ENCODE assay signal across 8 mouse cellular contexts in the genomic region with DNA sequence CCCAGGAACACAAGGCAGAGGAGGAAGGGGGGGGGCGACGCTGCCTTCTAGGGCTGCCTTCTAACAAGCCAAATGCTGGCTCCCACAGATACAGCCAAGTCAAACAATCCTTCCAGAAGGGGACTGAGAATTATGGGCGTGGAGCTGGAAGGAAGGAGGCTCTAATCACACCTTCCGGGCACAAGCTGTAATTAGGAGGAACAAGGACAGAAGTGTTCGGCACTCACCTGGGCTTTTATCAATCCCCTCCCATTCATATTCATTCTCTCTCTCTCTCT. TPM values are rescaled to one million over a fixed set of nuclear protein-coding genes. Genes with fewer than 3 reads are reported as not detected.
A peak's percentile ranks its signal among the peaks of the same experiment; 100 is the strongest.
DNase-seq lines count a peak whose midpoint lies in the region; ATAC-seq and TF ChIP-seq lines count a peak whose summit lies in the region.

No protein-coding gene starts in this region.

- H3K27ac ChIP-seq in forebrain, postnatal 0 days (ENCODE audit: low read depth, low read length), result no peak overlapping the region
- no peak overlapping the region for H3K27ac ChIP-seq in liver, embryonic 13.5 days
- peak overlapping the region; percentile 69 for H3K27ac ChIP-seq in olfactory bulb, adult 2 months (ENCODE audit: insufficient read depth, low read depth, low read length)

- DNase-seq in lung, adult 18-20 months, result peak; percentile 55 to 70
- DNase-seq in lung, postnatal 10 days, result no peak
- no peak for DNase-seq in forebrain, postnatal 0 days
- DNase-seq in liver, embryonic 13.5 days, result no peak
- DNase-seq in cerebellum, adult 9-10 months, result no peak
- DNase-seq in gastrocnemius, postnatal 25 days, result no peak
- DNase-seq in urinary bladder, postnatal 14 days (ENCODE audit: low spot score), result no peak

- H3K27me3 ChIP-seq in forebrain, postnatal 0 days (ENCODE audit: insufficient read depth, low read length), result no peaks in the 10 kb centered on the region
- H3K27me3 ChIP-seq in liver, embryonic 13.5 days, result no peaks in the 10 kb centered on the region

- TF ChIP-seq POLR2A in olfactory bulb, adult 2 months (IDR thresholded peaks at IDR 0.05; ENCODE audit: insufficient read depth, low read depth, low read length), result no peak

- H3K4me3 ChIP-seq in forebrain, postnatal 0 days (ENCODE audit: low read depth, low read length), result peak overlapping the region; percentile 14
- no peak overlapping the region for H3K4me3 ChIP-seq in liver, embryonic 13.5 days (replicated peaks)
- H3K4me3 ChIP-seq in olfactory bulb, adult 2 months (ENCODE audit: insufficient read depth, low read depth, low read length), result peak overlapping the region; percentile 9; the same call in 1 of the 2 replicates

- no peaks in the 10 kb centered on the region for H3K36me3 ChIP-seq in forebrain, postnatal 0 days (ENCODE audit: insufficient read depth)
- H3K36me3 ChIP-seq in liver, embryonic 13.5 days, result no peaks in the 10 kb centered on the region

- no peaks in the 10 kb centered on the region for H3K9me3 ChIP-seq in forebrain, postnatal 0 days (ENCODE audit: low read length)
- H3K9me3 ChIP-seq in liver, embryonic 13.5 days (replicated peaks), result no peaks in the 10 kb centered on the region

- H3K4me1 ChIP-seq in forebrain, postnatal 0 days (ENCODE audit: insufficient read depth), result peaks cover 48% of the 10 kb centered on the region
- H3K4me1 ChIP-seq in liver, embryonic 13.5 days (replicated peaks), result peaks cover 92% of the 10 kb centered on the region
- peaks cover 51% of the 10 kb centered on the region for H3K4me1 ChIP-seq in olfactory bulb, adult 2 months (ENCODE audit: control insufficient read depth, insufficient read depth, low read length)

- no peak for ATAC-seq in forebrain, postnatal 0 days
- no peak for ATAC-seq in liver, embryonic 13.5 days (ENCODE audit: low read depth)

- 6% methylated on average over 5 of the region's 5 CpGs for WGBS in forebrain, postnatal 0 days
- 8% methylated on average over 5 of the region's 5 CpGs for WGBS in liver, embryonic 13.5 days (ENCODE audit: insufficient replicate concordance)
- WGBS in olfactory bulb, adult 2 months, result 8% methylated on average over 5 of the region's 5 CpGs

- TF ChIP-seq CTCF in forebrain, postnatal 0 days (IDR thresholded peaks at IDR 0.05; ENCODE audit: low read depth), result no peak
- TF ChIP-seq CTCF in olfactory bulb, adult 2 months (IDR thresholded peaks at IDR 0.05; ENCODE audit: insufficient read depth, low read depth, low read length), result no peak

- H3K4me2 ChIP-seq in forebrain, postnatal 0 days (ENCODE audit: low read depth), result peak overlapping the region; percentile 60
- peak overlapping the region; percentile 51 for H3K4me2 ChIP-seq in liver, embryonic 13.5 days

- H3K9ac ChIP-seq in forebrain, postnatal 0 days, result no peak overlapping the region
- peak overlapping the region; percentile 36 for H3K9ac ChIP-seq in liver, embryonic 13.5 days

RNA-seq across cellular contexts. Expression of a gene that starts 53.1 kb away (rescaled TPM):
- 59.2 and 72.0 TPM in 2 replicates for total RNA-seq in forebrain, postnatal 0 days (2014; rRNA removed)
- 51.8 and 58.0 TPM in 2 replicates for polyA plus RNA-seq in forebrain, postnatal 0 days (2015; fragmentation: Nextera tagmentation; extraction: Ambion mirVana)
- 13.9 and 14.6 TPM in 2 replicates for polyA plus RNA-seq in liver, embryonic 13.5 days (2015; fragmentation: Nextera tagmentation; extraction: Ambion mirVana)
- polyA plus RNA-seq in olfactory bulb, adult 2 months (2012; ENCODE audit: insufficient read depth, insufficient read length, low replicate concordance, missing spikeins), result not detected in 2 replicates
- total RNA-seq in gastrocnemius, postnatal 25 days (2021), result 10 to 100 TPM; 13.3 to 13.9 TPM

Comparison
In these comparisons a context has a peak if more than half of its experiments do, and no peak if none do; other contexts are left out.
1. DNase-seq: peak in lung, adult 18-20 months (2 of 2); none in lung, postnatal 10 days (single experiment), forebrain, postnatal 0 days (single experiment), liver, embryonic 13.5 days (single experiment), cerebellum, adult 9-10 months (single experiment), gastrocnemius, postnatal 25 days (single experiment) and urinary bladder, postnatal 14 days (single experiment).